Mouse (Mus musculus): Measurements from ENCODE around the gene Gpr108. TPM values are rescaled to one million over a fixed set of nuclear protein-coding genes. Genes with fewer than 3 reads are reported as not detected.

Gene Gpr108
- polyA plus RNA-seq, 1 experiment from 2014 or later, result 37.0 TPM

GRCm38 (mm10) chr17:57275111-57275996 lies 27.1 kb upstream of the Gpr108 start:
- no peaks in the 10 kb centered on the region for H3K36me3 ChIP-seq (ENCODE audit: control insufficient read depth, insufficient read depth, low read length)
- ATAC-seq, result peak; percentile 93
- peak overlapping the region; percentile 72 for H3K9ac ChIP-seq (ENCODE audit: low read depth, low read length)
- peaks cover 5% of the 10 kb centered on the region for H3K4me1 ChIP-seq (ENCODE audit: control insufficient read depth, insufficient read depth, low read length)
- H3K9me3 ChIP-seq (ENCODE audit: control insufficient read depth, low read length), result no peaks in the 10 kb centered on the region
- H3K4me2 ChIP-seq (ENCODE audit: low read depth, low read length), result peak overlapping the region; percentile 69
- peak overlapping the region; percentile 63 for H3K4me3 ChIP-seq (ENCODE audit: low read length)
- under 1% methylated on average over 53 of the region's 53 CpGs for WGBS
- peak overlapping the region; percentile 40; the same call in 1 of the 2 replicates for H3K27ac ChIP-seq (ENCODE audit: low read length)
- H3K27me3 ChIP-seq (replicated peaks; ENCODE audit: control insufficient read depth, insufficient read depth, low read length), result no peaks in the 10 kb centered on the region

GRCm38 (mm10) chr17:57274686-57275085 lies 26.4 kb upstream of the Gpr108 start:
- Histone ChIP-seq H3K36me3 (ENCODE audit: control insufficient read depth, insufficient read depth, low read length) (no peaks in the 10 kb centered on the region), H3K4me3 (ENCODE audit: low read length) (peak overlapping the region; percentile 63), H3K4me1 (ENCODE audit: control insufficient read depth, insufficient read depth, low read length) (peaks cover 5% of the 10 kb centered on the region), H3K9me3 (ENCODE audit: control insufficient read depth, low read length) (no peaks in the 10 kb centered on the region), H3K27ac (ENCODE audit: low read length) (no peak overlapping the region), H3K27me3 (replicated peaks; ENCODE audit: control insufficient read depth, insufficient read depth, low read length) (no peaks in the 10 kb centered on the region), H3K4me2 (ENCODE audit: low read depth, low read length) (peak overlapping the region; percentile 69), H3K9ac (ENCODE audit: low read depth, low read length) (peak overlapping the region; percentile 72)
- 0 out of 2 replicates have a peak, but pooled peaks have one; percentile 1 for ATAC-seq
- 6% methylated on average over 15 of the region's 15 CpGs for WGBS

GRCm38 (mm10) chr17:57273846-57274245 lies 25.6 kb upstream of the Gpr108 start:
- Histone ChIP-seq H3K9me3 (ENCODE audit: control insufficient read depth, low read length) (no peaks in the 10 kb centered on the region), H3K36me3 (ENCODE audit: control insufficient read depth, insufficient read depth, low read length) (no peaks in the 10 kb centered on the region), H3K4me2 (ENCODE audit: low read depth, low read length) (no peak overlapping the region), H3K4me1 (ENCODE audit: control insufficient read depth, insufficient read depth, low read length) (peaks cover 5% of the 10 kb centered on the region), H3K27ac (ENCODE audit: low read length) (no peak overlapping the region), H3K27me3 (replicated peaks; ENCODE audit: control insufficient read depth, insufficient read depth, low read length) (no peaks in the 10 kb centered on the region), H3K9ac (ENCODE audit: low read depth, low read length) (no peak overlapping the region), H3K4me3 (ENCODE audit: low read length) (no peak overlapping the region)
- ATAC-seq, result no peak
- 25% methylated on average over 7 of the region's 7 CpGs for WGBS

- Histone ChIP-seq H3K4me2 (ENCODE audit: low read depth, low read length) (no peak overlapping the region), H3K4me3 (ENCODE audit: low read length) (no peak overlapping the region), H3K27me3 (replicated peaks; ENCODE audit: control insufficient read depth, insufficient read depth, low read length) (no peaks in the 10 kb centered on the region), H3K9me3 (ENCODE audit: control insufficient read depth, low read length) (no peaks in the 10 kb centered on the region), H3K4me1 (ENCODE audit: control insufficient read depth, insufficient read depth, low read length) (peaks cover 5% of the 10 kb centered on the region), H3K36me3 (ENCODE audit: control insufficient read depth, insufficient read depth, low read length) (no peaks in the 10 kb centered on the region), H3K27ac (ENCODE audit: low read length) (no peak overlapping the region), H3K9ac (ENCODE audit: low read depth, low read length) (no peak overlapping the region)
- 61% methylated on average over 7 of the region's 9 CpGs for WGBS
- ATAC-seq, result no peak
Observed at GRCm38 (mm10) chr17:57271301-57271700, 23.1 kb upstream of the Gpr108 start.

GRCm38 (mm10) chr17:57267556-57268126 lies 19.4 kb upstream of the Gpr108 start:
- H3K9me3 ChIP-seq (ENCODE audit: control insufficient read depth, low read length), result no peaks in the 10 kb centered on the region
- H3K4me3 ChIP-seq (ENCODE audit: low read length), result no peak overlapping the region
- peaks cover 16% of the 10 kb centered on the region for H3K4me1 ChIP-seq (ENCODE audit: control insufficient read depth, insufficient read depth, low read length)
- no peak for ATAC-seq
- H3K9ac ChIP-seq (ENCODE audit: low read depth, low read length), result no peak overlapping the region
- H3K4me2 ChIP-seq (ENCODE audit: low read depth, low read length), result no peak overlapping the region
- no peak overlapping the region for H3K27ac ChIP-seq (ENCODE audit: low read length)
- H3K36me3 ChIP-seq (ENCODE audit: control insufficient read depth, insufficient read depth, low read length), result peaks cover 9% of the 10 kb centered on the region; the same call in 1 of the 2 replicates
- no peaks in the 10 kb centered on the region for H3K27me3 ChIP-seq (replicated peaks; ENCODE audit: control insufficient read depth, insufficient read depth, low read length)
- 85% methylated on average over 6 of the region's 6 CpGs for WGBS

GRCm38 (mm10) chr17:57264972-57265945 lies 17.0 kb upstream of the Gpr108 start:
- Histone ChIP-seq H3K27ac (ENCODE audit: low read length) (peak overlapping the region; percentile 72), H3K9ac (ENCODE audit: low read depth, low read length) (peak overlapping the region; percentile 25; the same call in 1 of the 2 replicates), H3K27me3 (replicated peaks; ENCODE audit: control insufficient read depth, insufficient read depth, low read length) (no peaks in the 10 kb centered on the region), H3K36me3 (ENCODE audit: control insufficient read depth, insufficient read depth, low read length) (peaks cover 9% of the 10 kb centered on the region), H3K4me3 (ENCODE audit: low read length) (peak overlapping the region; percentile 18; the same call in 1 of the 2 replicates), H3K9me3 (ENCODE audit: control insufficient read depth, low read length) (no peaks in the 10 kb centered on the region), H3K4me1 (ENCODE audit: control insufficient read depth, insufficient read depth, low read length) (peaks cover 16% of the 10 kb centered on the region), H3K4me2 (ENCODE audit: low read depth, low read length) (peak overlapping the region; percentile 30)
- WGBS, result 31% methylated on average over 21 of the region's 22 CpGs
- peak; percentile 92 for ATAC-seq

- H3K9ac ChIP-seq (ENCODE audit: low read depth, low read length), result no peak overlapping the region
- ATAC-seq, result peak; percentile 83
- H3K4me2 ChIP-seq (ENCODE audit: low read depth, low read length), result peak overlapping the region; percentile 1; the same call in 1 of the 2 replicates
- 67% methylated on average over 2 of the region's 2 CpGs for WGBS
- H3K36me3 ChIP-seq (ENCODE audit: control insufficient read depth, insufficient read depth, low read length), result peaks cover 9% of the 10 kb centered on the region
- H3K27me3 ChIP-seq (replicated peaks; ENCODE audit: control insufficient read depth, insufficient read depth, low read length), result no peaks in the 10 kb centered on the region
- peak overlapping the region; percentile 72 for H3K27ac ChIP-seq (ENCODE audit: low read length)
- H3K9me3 ChIP-seq (ENCODE audit: control insufficient read depth, low read length), result no peaks in the 10 kb centered on the region
- H3K4me1 ChIP-seq (ENCODE audit: control insufficient read depth, insufficient read depth, low read length), result peaks cover 16% of the 10 kb centered on the region
- no peak overlapping the region for H3K4me3 ChIP-seq (ENCODE audit: low read length)
Observed at GRCm38 (mm10) chr17:57264164-57264563, 15.9 kb upstream of the Gpr108 start.

- Histone ChIP-seq H3K9me3 (ENCODE audit: control insufficient read depth, low read length) (no peaks in the 10 kb centered on the region), H3K4me1 (ENCODE audit: control insufficient read depth, insufficient read depth, low read length) (peaks cover 16% of the 10 kb centered on the region), H3K9ac (ENCODE audit: low read depth, low read length) (no peak overlapping the region), H3K4me2 (ENCODE audit: low read depth, low read length) (no peak overlapping the region), H3K27ac (ENCODE audit: low read length) (no peak overlapping the region), H3K27me3 (replicated peaks; ENCODE audit: control insufficient read depth, insufficient read depth, low read length) (no peaks in the 10 kb centered on the region), H3K36me3 (ENCODE audit: control insufficient read depth, insufficient read depth, low read length) (peaks cover 9% of the 10 kb centered on the region), H3K4me3 (ENCODE audit: low read length) (no peak overlapping the region)
- no peak for ATAC-seq
- WGBS, result 89% methylated on average over 17 of the region's 17 CpGs
Observed at GRCm38 (mm10) chr17:57262901-57263550, 14.8 kb upstream of the Gpr108 start.
